Mouse (Mus musculus) MEL (cell line): ENCODE measurements around the gene Omt2b. TPM values are rescaled to one million over a fixed set of nuclear protein-coding genes. Genes with fewer than 3 reads are reported as not detected.

Experiments used
- DNase-seq: peaks from one replicate; pipeline ENCODE4 v3.0.0; 2011; ENCODE audit warnings: low read depth, low spot score
- H3K27ac ChIP-seq: 2 replicates; pipeline ENCODE4 v1.5.1; 2012; ENCODE audit warnings: low read depth, mild to moderate bottlenecking, control low read depth, low read length, moderate library complexity; ENCODE audit not compliant: control insufficient read depth
- H3K27me3 ChIP-seq, 2 experiments: fragments of 150-350 bp in 1 of 2; sonication (generic) in 1 of 2; 2 replicates each; pipeline ENCODE4 v1.6.1; 2012; ENCODE audit warnings: low read length in 2 of 2, mild to moderate bottlenecking in 2 of 2, improper control_type of control experiment in 1 of 2, moderate library complexity in 1 of 2; ENCODE audit not compliant: insufficient read depth in 2 of 2, control insufficient read depth in 1 of 2
- H3K36me3 ChIP-seq, 2 experiments: 2 replicates each; pipeline ENCODE4 v1.6.1; 2012 to 2014; ENCODE audit warnings: low read length in 2 of 2, improper control_type of control experiment in 1 of 2, inconsistent platforms in 1 of 2, mild to moderate bottlenecking in 1 of 2; ENCODE audit not compliant: insufficient read depth in 2 of 2, control insufficient read depth in 1 of 2
- H3K4me1 ChIP-seq, 2 experiments: fragments of 150-350 bp in 1 of 2; sonication (generic) in 1 of 2; 2 replicates each; pipeline ENCODE4 v1.6.1; 2012; ENCODE audit warnings: low read length in 2 of 2, improper control_type of control experiment in 1 of 2, mild to moderate bottlenecking in 1 of 2; ENCODE audit not compliant: insufficient read depth in 2 of 2, control insufficient read depth in 1 of 2
- H3K4me3 ChIP-seq, 2 experiments: fragments of 150-350 bp in 1 of 2; sonication (generic) in 1 of 2; 2 replicates each; pipeline ENCODE4 v1.5.1; 2012; ENCODE audit warnings: low read depth in 2 of 2, low read length in 2 of 2, mild to moderate bottlenecking in 2 of 2, moderate library complexity in 2 of 2, control low read depth in 1 of 2, improper control_type of control experiment in 1 of 2; ENCODE audit not compliant: control insufficient read depth in 1 of 2, insufficient read depth in 1 of 2
- H3K79me2 ChIP-seq: 2 replicates; pipeline ENCODE4 v1.6.1; 2012; ENCODE audit warnings: mild to moderate bottlenecking, low read length, moderate library complexity; ENCODE audit not compliant: control insufficient read depth, poor library complexity, insufficient read depth
- H3K9ac ChIP-seq: 2 replicates; pipeline ENCODE4 v1.6.1; 2012; ENCODE audit warnings: low read depth, mild to moderate bottlenecking, control low read depth, low read length, moderate library complexity; ENCODE audit not compliant: control insufficient read depth, poor library complexity, severe bottlenecking
- H3K9me3 ChIP-seq: fragments of 150-350 bp; sonication (generic); replicated peaks from 2 replicates; pipeline ENCODE4 v1.6.1; 2012; ENCODE audit warnings: mild to moderate bottlenecking, low read length, improper control_type of control experiment, moderate library complexity; ENCODE audit not compliant: insufficient read depth
- BHLHE40 ChIP-seq: IDR thresholded peaks from 2 replicates; pipeline ENCODE4 v1.6.1; 2012; ENCODE audit warnings: low read depth, mild to moderate bottlenecking, inconsistent platforms, low read length, improper control_type of control experiment, borderline replicate concordance
- CTCF ChIP-seq, 3 experiments: IDR thresholded peaks in 2 of 3; conservative IDR thresholded peaks in 1 of 3; 2 replicates each; pipeline ENCODE4 v1.5.1; 2011 to 2012; ENCODE audit warnings: low read length in 3 of 3, low read depth in 2 of 3, mild to moderate bottlenecking in 2 of 3, improper control_type of control experiment in 1 of 3, inconsistent platforms in 1 of 3, mixed read lengths in 1 of 3, moderate library complexity in 1 of 3; ENCODE audit not compliant: control insufficient read depth in 1 of 3, insufficient read depth in 1 of 3, poor library complexity in 1 of 3, severe bottlenecking in 1 of 3
- E2F4 ChIP-seq: IDR thresholded peaks from 2 replicates; pipeline ENCODE4 v1.6.1; 2011; ENCODE audit warnings: low read depth, low read length, improper control_type of control experiment, borderline replicate concordance
- EP300 ChIP-seq, 2 experiments: IDR thresholded peaks; 2 replicates each; pipeline ENCODE4 v1.6.1; 2011; ENCODE audit warnings: improper control_type of control experiment in 2 of 2, low read length in 2 of 2, low read depth in 1 of 2, mild to moderate bottlenecking in 1 of 2
- GATA1 ChIP-seq: IDR thresholded peaks from 2 replicates; pipeline ENCODE4 v1.6.1; 2011; ENCODE audit warnings: low read depth, low read length, improper control_type of control experiment
- JUND ChIP-seq: IDR thresholded peaks from 2 replicates; pipeline ENCODE4 v1.6.1; 2011; ENCODE audit warnings: low read depth, mild to moderate bottlenecking, improper control_type of control experiment, low read length
- MAFK ChIP-seq: IDR thresholded peaks from 2 replicates; pipeline ENCODE4 v1.6.1; 2011; ENCODE audit warnings: low read depth, mild to moderate bottlenecking, low read length, improper control_type of control experiment, borderline replicate concordance
- MAX ChIP-seq: IDR thresholded peaks from 2 replicates; pipeline ENCODE4 v1.6.1; 2011; ENCODE audit warnings: low read length, improper control_type of control experiment
- MXI1 ChIP-seq: IDR thresholded peaks from 2 replicates; pipeline ENCODE4 v1.6.1; 2011; ENCODE audit warnings: mild to moderate bottlenecking, low read depth, low read length, improper control_type of control experiment
- NRF1 ChIP-seq: IDR thresholded peaks from 2 replicates; pipeline ENCODE4 v1.6.1; 2014; ENCODE audit warnings: low read depth, mild to moderate bottlenecking, inconsistent platforms, low read length, improper control_type of control experiment, moderate library complexity; ENCODE audit not compliant: poor library complexity, insufficient read depth, severe bottlenecking
- POLR2A ChIP-seq, 2 experiments: IDR thresholded peaks; 2 replicates each; pipeline ENCODE4 v1.6.1; 2011 to 2012; ENCODE audit warnings: low read length in 2 of 2, mild to moderate bottlenecking in 2 of 2, control low read depth in 1 of 2, improper control_type of control experiment in 1 of 2, low read depth in 1 of 2, moderate library complexity in 1 of 2; ENCODE audit not compliant: control insufficient read depth in 1 of 2, insufficient read depth in 1 of 2, poor library complexity in 1 of 2
- POLR2AphosphoS2 ChIP-seq: IDR thresholded peaks from 2 replicates; pipeline ENCODE4 v1.6.1; 2011; ENCODE audit warnings: low read length, improper control_type of control experiment
- TAL1 ChIP-seq: IDR thresholded peaks from 2 replicates; pipeline ENCODE4 v1.6.1; 2012; ENCODE audit warnings: mild to moderate bottlenecking, inconsistent platforms, low read length, moderate library complexity, mixed read lengths
- TBP ChIP-seq: IDR thresholded peaks from 2 replicates; pipeline ENCODE4 v1.8.0; 2011; ENCODE audit warnings: low read depth, low read length, improper control_type of control experiment
- TCF12 ChIP-seq: IDR thresholded peaks from 2 replicates; pipeline ENCODE4 v1.6.1; 2014; ENCODE audit warnings: low read depth, mild to moderate bottlenecking, inconsistent platforms, low read length, improper control_type of control experiment, moderate library complexity
- USF1 ChIP-seq: IDR thresholded peaks from 2 replicates; pipeline ENCODE4 v1.6.1; 2014; ENCODE audit warnings: low read depth, mild to moderate bottlenecking, inconsistent platforms, low read length, improper control_type of control experiment, moderate library complexity
- ZC3H11A ChIP-seq: IDR thresholded peaks from 2 replicates; pipeline ENCODE4 v1.6.1; 2012; ENCODE audit warnings: low read depth, mild to moderate bottlenecking, inconsistent platforms, low read length, improper control_type of control experiment
- ZKSCAN1 ChIP-seq: IDR thresholded peaks from 2 replicates; pipeline ENCODE4 v1.6.1; 2012; ENCODE audit warnings: low read depth, mild to moderate bottlenecking, inconsistent platforms, low read length, improper control_type of control experiment, moderate library complexity
- ZMIZ1 ChIP-seq: IDR thresholded peaks from 2 replicates; pipeline ENCODE4 v1.6.1; 2012; ENCODE audit warnings: low read depth, mild to moderate bottlenecking, inconsistent platforms, low read length, improper control_type of control experiment, moderate library complexity
- ZNF384 ChIP-seq: IDR thresholded peaks from 2 replicates; pipeline ENCODE4 v1.6.1; 2012; ENCODE audit warnings: low read depth, mild to moderate bottlenecking, inconsistent platforms, low read length, improper control_type of control experiment
- polyA plus RNA-seq, 2 experiments: library from polyadenylated mRNA; stranded (reverse) in 1 of 2; unstranded in 1 of 2; fragments of >175 nt in 1 of 2; fragments of >200 nt in 1 of 2; gene quantifications; 2 replicates each; pipeline versions ENCODE4 v1.2.1 to v1.2.4; 2012; ENCODE audit warnings: low replicate concordance in 2 of 2, low read depth in 1 of 2; ENCODE audit not compliant: insufficient read length in 2 of 2, insufficient read depth in 1 of 2, missing spikeins in 1 of 2
- total RNA-seq: library from RNA; depleted of rRNA; stranded (reverse); fragments of 300-350 nt; gene quantifications from 2 replicates; pipeline ENCODE4 v1.2.3, GENCODE M21; 2012

The Omt2b gene
- total and polyA plus RNA-seq, 3 experiments: not detected

- no peaks in the 10 kb centered on the region for H3K9me3 ChIP-seq
- H3K9ac ChIP-seq: no peak overlapping the region
- no peak overlapping the region for H3K4me3 ChIP-seq
- no peaks in the 10 kb centered on the region for H3K36me3 ChIP-seq
- H3K79me2 ChIP-seq: no peaks in the 10 kb centered on the region
- DNase-seq: no peak
- no peak overlapping the region for H3K27ac ChIP-seq
- H3K27me3 ChIP-seq: peaks cover 2 to 13% of the 10 kb centered on the region in 2 experiments; a peak in 3 of 4 replicates
- TF ChIP-seq USF1 (no peak), MXI1 (no peak), MAFK (no peak), ZMIZ1 (no peak), CTCF (IDR thresholded peaks at IDR 0.05 in 2 of 3, conservative IDR thresholded peaks at IDR 0.05 in 1 of 3; ENCODE audit: control insufficient read depth in 1 of 3, insufficient read depth in 1 of 3, low read depth in 2 of 3, low read length in 3 of 3, poor library complexity in 1 of 3, severe bottlenecking in 1 of 3) (no peak)
- TF ChIP-seq, all 39 proteins: peak for 0
- no peaks in the 10 kb centered on the region for H3K4me1 ChIP-seq
Measured at GRCm38 (mm10) chr9:78371441-78371840, 44.1 kb downstream of the Omt2b start.

DNA sequence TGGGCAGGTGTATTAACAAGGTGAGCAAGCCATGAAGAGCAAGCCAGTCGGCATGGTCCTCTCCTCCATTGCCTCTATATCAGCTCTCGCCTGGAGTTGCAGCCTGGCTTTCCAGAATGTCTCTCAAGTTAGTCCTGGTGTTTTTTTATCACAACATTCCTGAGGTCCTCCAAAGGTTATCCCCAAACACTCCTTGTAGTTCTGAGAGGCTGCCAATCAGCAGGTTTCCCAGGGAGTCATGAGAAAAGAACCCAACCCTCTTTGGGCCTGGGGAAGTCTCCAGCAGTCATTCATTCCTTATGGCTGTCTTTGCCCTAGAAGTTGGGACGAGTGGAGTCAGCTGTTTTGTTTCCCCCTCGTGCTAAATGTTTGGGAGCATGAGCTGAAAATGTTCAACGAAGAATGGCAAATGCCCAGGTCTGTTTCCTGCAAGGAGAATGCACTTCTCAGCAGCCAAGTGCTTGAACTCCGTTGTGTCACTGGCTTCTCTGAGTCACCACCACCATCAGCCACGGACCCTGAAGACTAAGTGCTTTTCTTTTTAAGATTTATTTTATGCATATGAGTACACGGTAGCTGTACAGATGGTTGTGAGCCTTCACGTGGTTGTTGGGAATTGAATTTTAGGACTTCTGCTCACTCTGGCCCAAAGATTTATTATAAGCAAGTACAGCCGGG lies 45.6 kb downstream of the Omt2b start:
- Histone ChIP-seq H3K27me3 (peaks cover 4 to 13% of the 10 kb centered on the region in 2 experiments; a peak in 3 of 4 replicates), H3K4me1 (no peaks in the 10 kb centered on the region), H3K36me3 (no peaks in the 10 kb centered on the region), H3K9me3 (no peaks in the 10 kb centered on the region), H3K9ac (no peak overlapping the region), H3K4me3 (no peak overlapping the region), H3K79me2 (no peaks in the 10 kb centered on the region), H3K27ac (no peak overlapping the region)
- DNase-seq: no peak
- no peak for TF ChIP-seq BHLHE40
- TF ChIP-seq NRF1: no peak
- TF ChIP-seq ZNF384: no peak

GRCm38 (mm10) chr9:78374397-78374796 lies 47.0 kb downstream of the Omt2b start:
- Histone ChIP-seq H3K27me3 (peaks cover 5 to 10% of the 10 kb centered on the region in 2 experiments), H3K4me1 (no peaks in the 10 kb centered on the region), H3K9ac (no peak overlapping the region), H3K36me3 (no peaks in the 10 kb centered on the region), H3K9me3 (no peaks in the 10 kb centered on the region), H3K27ac (no peak overlapping the region), H3K79me2 (no peaks in the 10 kb centered on the region), H3K4me3 (no peak overlapping the region)
- TF ChIP-seq JUND (no peak), E2F4 (no peak), GATA1 (no peak), TCF12 (no peak), POLR2AphosphoS2 (no peak), USF1 (no peak), MAFK (no peak), ZC3H11A (no peak), MAX (no peak), CTCF (IDR thresholded peaks at IDR 0.05 in 2 of 3, conservative IDR thresholded peaks at IDR 0.05 in 1 of 3; ENCODE audit: control insufficient read depth in 1 of 3, insufficient read depth in 1 of 3, low read depth in 2 of 3, low read length in 3 of 3, poor library complexity in 1 of 3, severe bottlenecking in 1 of 3) (no peak), TAL1 (no peak), TBP (no peak), ZMIZ1 (no peak), ZKSCAN1 (no peak), POLR2A (IDR thresholded peaks at IDR 0.05; ENCODE audit: control insufficient read depth in 1 of 2, insufficient read depth in 1 of 2, low read depth in 1 of 2, low read length in 2 of 2, poor library complexity in 1 of 2) (no peak), EP300 (IDR thresholded peaks at IDR 0.05; ENCODE audit: low read depth in 1 of 2, low read length in 2 of 2) (no peak)
- DNase-seq: no peak
